Comparison of ENCODE assay signal across 17 mouse cellular contexts in the genomic region with DNA sequence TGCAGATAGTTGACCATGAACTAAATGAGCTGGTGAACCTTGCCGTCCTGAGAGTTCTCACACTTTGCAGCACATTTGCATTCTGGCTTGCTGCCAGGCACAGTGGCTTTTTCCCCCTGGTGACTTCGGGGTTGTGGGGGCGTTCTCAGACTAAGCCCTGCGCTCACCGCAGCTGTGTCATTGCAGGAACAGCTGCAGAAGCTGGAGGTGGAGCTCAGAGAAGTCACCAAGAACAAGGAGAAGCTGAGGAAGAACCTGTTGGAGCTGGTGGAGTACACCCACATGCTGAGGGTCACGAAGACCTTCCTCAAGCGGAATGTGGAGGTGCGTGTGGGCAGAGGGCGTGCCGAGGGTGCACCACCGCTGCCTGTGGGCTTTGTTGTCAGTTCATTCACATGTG. TPM values are rescaled to one million over a fixed set of nuclear protein-coding genes. Genes with fewer than 3 reads are reported as not detected.
DNase-seq lines count a peak whose midpoint lies in the region; ATAC-seq lines count a peak whose summit lies in the region.
"Had no signal": no experiment of that assay in that cellular context is flagged by ENCODE, and none has a peak within 500 bp of the region (broad histone marks: within the 10 kb centered on the region; RNA-seq: fewer than 3 reads in every experiment).

No protein-coding gene starts in this region.

- H3K4me3 ChIP-seq in embryonic facial prominence, embryonic 15.5 days (replicated peaks), result no peak overlapping the region
- H3K4me3 ChIP-seq in liver, embryonic 12.5 days, result no peak overlapping the region
- H3K4me3 ChIP-seq: embryonic facial prominence, embryonic 13.5 days; hindbrain, embryonic 15.5 days; layer of hippocampus, adult 2 months had no signal

- H3K36me3 ChIP-seq in embryonic facial prominence, embryonic 15.5 days, result peaks cover 83% of the 10 kb centered on the region
- peaks cover 87% of the 10 kb centered on the region for H3K36me3 ChIP-seq in liver, embryonic 12.5 days

- peak overlapping the region; percentile 39 for H3K27ac ChIP-seq in embryonic facial prominence, embryonic 15.5 days (replicated peaks)
- H3K27ac ChIP-seq in liver, embryonic 12.5 days, result no peak overlapping the region
- H3K27ac ChIP-seq: embryonic facial prominence, embryonic 13.5 days; hindbrain, embryonic 15.5 days; layer of hippocampus, adult 2 months; macrophage had no signal

- no peak overlapping the region for H3K4me2 ChIP-seq in embryonic facial prominence, embryonic 15.5 days (replicated peaks)
- H3K4me2 ChIP-seq in liver, embryonic 12.5 days, result no peak overlapping the region
- H3K4me2 ChIP-seq: embryonic facial prominence, embryonic 13.5 days; heart, embryonic 11.5 days; hindbrain, embryonic 15.5 days; liver, embryonic 11.5 days had no signal

- no peak overlapping the region for H3K9ac ChIP-seq in embryonic facial prominence, embryonic 15.5 days
- no peak overlapping the region for H3K9ac ChIP-seq in liver, embryonic 12.5 days
- H3K9ac ChIP-seq: embryonic facial prominence, embryonic 13.5 days; hindbrain, embryonic 15.5 days had no signal

- no peaks in the 10 kb centered on the region for H3K4me1 ChIP-seq in embryonic facial prominence, embryonic 15.5 days
- no peaks in the 10 kb centered on the region for H3K4me1 ChIP-seq in liver, embryonic 12.5 days
- H3K4me1 ChIP-seq: embryonic facial prominence, embryonic 13.5 days; hindbrain, embryonic 15.5 days had no signal

- whole genome bisulfite sequencing in embryonic facial prominence, embryonic 15.5 days, result 83% methylated on average over 11 of the region's 11 CpGs
- WGBS in liver, embryonic 12.5 days (ENCODE audit: insufficient replicate concordance), result 86% methylated on average over 11 of the region's 11 CpGs

- no peak; the same call in 1 of the 2 replicates for ATAC-seq in embryonic facial prominence, embryonic 15.5 days (ENCODE audit: insufficient number of reproducible peaks, low FRiP score, low TSS enrichment, low read depth)
- no peak for ATAC-seq in liver, embryonic 12.5 days

- no peaks in the 10 kb centered on the region for H3K9me3 ChIP-seq in embryonic facial prominence, embryonic 15.5 days (replicated peaks)
- no peaks in the 10 kb centered on the region for H3K9me3 ChIP-seq in liver, embryonic 12.5 days (replicated peaks)
- H3K9me3 ChIP-seq: embryonic facial prominence, embryonic 13.5 days; G1E; hindbrain, embryonic 15.5 days had no signal

- no peaks in the 10 kb centered on the region for H3K27me3 ChIP-seq in embryonic facial prominence, embryonic 15.5 days
- no peaks in the 10 kb centered on the region for H3K27me3 ChIP-seq in liver, embryonic 12.5 days (replicated peaks)
- H3K27me3 ChIP-seq: embryonic facial prominence, embryonic 13.5 days; hindbrain, embryonic 15.5 days had no signal

- DNase-seq in kidney, postnatal 4 days, result peak; percentile 16 to 39
- DNase-seq in kidney, adult 11 months, result no peak
- DNase-seq in CD4-positive helper T cell, adult 2 months (ENCODE audit: low read depth, low spot score), result peak; percentile 84
- DNase-seq in thymus, adult 18-20 months, result peak; percentile 72 to 80
- DNase-seq in adrenal gland, adult (ENCODE audit: inconsistent age in 2 of 2, low spot score in 1 of 2), result no peak
- DNase-seq in gastrocnemius, postnatal 25 days, result no peak
- DNase-seq: adrenal gland, postnatal 14 days; cerebellum, adult 2 months had no signal

RNA-seq across cellular contexts. Expression of a gene that starts 8.9 kb away (rescaled TPM):
- 41.9 and 45.3 TPM in 2 replicates for polyA plus RNA-seq in embryonic facial prominence, embryonic 15.5 days (2015; fragmentation: Nextera tagmentation; extraction: Ambion mirVana)
- polyA plus RNA-seq in liver, embryonic 12.5 days (2016; fragmentation: Nextera tagmentation; extraction: Ambion mirVana), result 21.2 and 25.5 TPM in 2 replicates
- 10 to 100 TPM; 25.9 to 27.4 TPM for total RNA-seq in gastrocnemius, postnatal 25 days (2021)

RNA-seq across cellular contexts. Expression of a gene that starts 58.4 kb away (rescaled TPM):
- 58.2 and 60.3 TPM in 2 replicates for polyA plus RNA-seq in embryonic facial prominence, embryonic 15.5 days (2015; fragmentation: Nextera tagmentation; extraction: Ambion mirVana)
- polyA plus RNA-seq in liver, embryonic 12.5 days (2016; fragmentation: Nextera tagmentation; extraction: Ambion mirVana), result 42.1 and 43.3 TPM in 2 replicates
- total RNA-seq in gastrocnemius, postnatal 25 days (2021), result 10 to 100 TPM; 14.6 to 16.2 TPM

RNA-seq across cellular contexts. Expression of a gene that starts 58.4 kb away (rescaled TPM):
- polyA plus RNA-seq in embryonic facial prominence, embryonic 15.5 days (2015; fragmentation: Nextera tagmentation; extraction: Ambion mirVana), result 66.4 and 72.3 TPM in 2 replicates
- polyA plus RNA-seq in liver, embryonic 12.5 days (2016; fragmentation: Nextera tagmentation; extraction: Ambion mirVana), result 74.6 and 80.1 TPM in 2 replicates
- 10 to 100 TPM; 35.2 to 39.1 TPM for total RNA-seq in gastrocnemius, postnatal 25 days (2021)

Comparison
In these comparisons a context has a peak if more than half of its experiments do, and no peak if none do; other contexts are left out.
1. DNase-seq: peak in kidney, postnatal 4 days (2 of 2), CD4-positive helper T cell, adult 2 months (single experiment) and thymus, adult 18-20 months (2 of 2); none in kidney, adult 11 months (single experiment), adrenal gland, adult (0 of 2) and gastrocnemius, postnatal 25 days (single experiment).